Mouse (Mus musculus) spleen, postnatal 10 days (tissue): ENCODE data around the gene Sergef.
A peak's percentile ranks its signal among the peaks of the same experiment; 100 is the strongest.

Source experiments
- DNase-seq, 2 experiments: peaks; one replicate each; pipeline ENCODE4 v3.0.0; 2021 to 2022; ENCODE audit warnings: low spot score in 2 of 2

The Sergef gene

DNA sequence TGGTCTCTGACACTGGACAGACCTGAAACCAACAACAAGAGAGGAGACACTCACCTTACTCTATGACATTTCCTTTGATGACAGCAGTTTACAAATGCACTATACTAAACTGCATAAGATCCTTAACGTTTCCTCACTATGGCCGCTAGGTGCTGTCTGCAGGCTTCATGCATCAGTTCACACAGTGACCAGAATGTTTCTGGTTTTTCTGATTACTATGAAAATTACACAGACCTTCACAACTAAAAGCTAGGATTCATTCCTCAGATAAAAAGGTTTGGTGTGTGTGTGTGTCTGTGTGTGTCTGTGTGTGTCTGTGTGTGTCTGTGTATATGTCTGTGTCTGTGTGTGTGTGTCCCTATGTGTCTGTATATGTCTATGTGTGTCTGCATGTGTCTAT is 63.7 kb downstream of the Sergef start:
- DNase-seq = no peak

DNA sequence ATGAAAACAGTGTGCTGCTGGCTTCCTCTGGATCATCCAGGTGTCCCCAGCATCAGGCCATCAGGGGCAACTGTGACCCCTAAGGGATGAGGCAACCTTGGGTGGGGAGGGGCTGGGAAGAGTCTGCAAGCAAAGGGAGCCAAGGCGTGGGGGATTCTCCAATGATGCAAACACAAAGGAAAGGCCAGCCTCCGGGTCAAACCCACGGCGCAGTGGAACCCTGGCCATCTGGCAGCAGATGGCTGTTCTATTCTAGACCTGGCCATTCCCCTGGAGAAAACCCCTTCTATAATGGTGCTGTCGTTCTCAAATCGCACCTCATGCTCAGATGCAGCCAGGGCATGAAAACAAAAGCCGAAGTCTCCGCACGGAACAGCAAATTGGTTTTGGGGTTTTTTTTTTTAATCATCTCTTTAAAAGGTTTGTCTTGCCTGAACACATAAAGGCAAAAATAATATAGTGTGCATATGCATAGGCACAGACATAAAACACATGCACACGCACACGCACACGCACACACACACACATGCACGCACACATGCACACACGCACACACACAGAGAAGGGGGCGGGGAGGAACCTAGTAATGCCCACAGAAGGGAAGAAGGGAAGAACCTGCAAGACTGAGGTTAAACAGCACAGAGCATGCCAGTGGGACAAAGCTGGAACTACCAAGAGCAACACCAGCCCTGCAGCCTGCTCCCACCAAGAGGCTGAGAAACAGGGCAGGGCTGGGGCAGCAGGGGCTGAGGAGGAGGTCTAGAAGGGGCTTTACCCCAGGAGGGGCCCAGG is 66.6 kb downstream of the Sergef start:
- DNase-seq = no peak

DNA sequence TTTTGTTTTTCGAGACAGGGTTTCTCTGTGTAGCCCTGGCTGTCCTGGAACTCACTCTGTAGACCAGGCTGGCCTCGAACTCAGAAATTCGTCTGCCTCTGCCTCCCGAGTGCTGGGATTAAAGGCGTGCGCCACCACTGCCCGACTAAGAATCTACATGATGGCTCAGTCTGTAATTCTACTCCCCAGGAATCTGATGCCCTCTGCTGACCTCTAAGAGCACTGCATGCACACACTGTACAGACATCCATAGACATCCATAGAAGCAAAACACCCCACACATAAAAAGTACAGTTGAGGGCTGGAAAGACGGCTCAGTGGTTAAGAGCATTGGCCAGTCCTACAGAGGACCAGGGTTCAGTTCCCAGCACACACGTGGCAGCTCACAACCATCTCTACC is 70.1 kb downstream of the Sergef start:
- DNase-seq = peak; percentile 11 to 68

DNA sequence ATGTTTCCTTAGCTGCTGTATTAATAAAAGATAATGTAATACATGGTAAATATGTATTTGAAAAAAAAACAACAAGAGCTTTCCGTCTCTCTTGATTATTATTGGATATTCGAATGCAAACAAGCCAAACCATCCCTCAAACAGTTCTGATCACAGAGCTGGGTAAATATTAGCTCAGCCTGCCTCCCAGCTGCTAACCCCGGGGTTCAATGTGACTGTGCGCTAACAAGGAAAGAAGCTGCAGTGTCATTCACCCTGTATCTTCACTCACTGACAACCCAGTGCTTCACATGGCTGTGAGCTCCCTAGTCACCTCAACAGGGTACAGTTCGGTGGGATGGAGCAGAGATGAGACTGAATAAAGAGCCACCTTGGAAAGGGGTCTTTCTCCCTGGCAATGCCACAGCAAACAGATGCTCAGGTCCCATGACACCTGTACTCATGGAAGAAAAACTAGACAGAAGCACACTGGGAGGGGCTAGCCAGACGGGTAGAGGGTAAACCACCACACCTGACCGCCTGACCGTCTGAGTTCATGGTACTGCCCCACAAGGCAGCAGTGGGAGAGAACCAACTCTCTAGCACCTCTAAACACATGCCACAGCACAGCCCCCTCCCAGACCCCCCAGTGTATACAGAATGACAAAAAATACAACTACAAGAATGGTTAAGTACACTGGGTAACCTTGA is 73.1 kb downstream of the Sergef start:
- no peak for DNase-seq

DNA sequence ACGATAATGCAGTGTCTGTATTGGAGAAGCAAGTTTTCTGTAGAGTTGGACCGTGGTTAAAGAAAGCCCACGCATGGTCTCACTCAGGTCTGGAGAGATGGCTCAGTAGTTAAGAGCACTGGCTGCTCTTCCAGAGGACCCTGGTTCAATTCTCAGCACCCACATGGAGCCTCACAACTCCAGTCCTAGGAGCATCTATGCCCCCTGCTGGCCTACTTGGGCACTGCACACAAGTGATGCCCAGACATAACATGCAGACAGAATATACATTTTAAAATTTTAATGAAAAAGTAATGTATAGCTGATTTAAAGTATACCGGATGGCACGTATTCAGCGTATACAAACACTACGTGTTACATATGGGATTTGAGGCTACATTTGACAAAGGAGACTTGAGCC is 74.2 kb downstream of the Sergef start:
- DNase-seq = no peak

DNA sequence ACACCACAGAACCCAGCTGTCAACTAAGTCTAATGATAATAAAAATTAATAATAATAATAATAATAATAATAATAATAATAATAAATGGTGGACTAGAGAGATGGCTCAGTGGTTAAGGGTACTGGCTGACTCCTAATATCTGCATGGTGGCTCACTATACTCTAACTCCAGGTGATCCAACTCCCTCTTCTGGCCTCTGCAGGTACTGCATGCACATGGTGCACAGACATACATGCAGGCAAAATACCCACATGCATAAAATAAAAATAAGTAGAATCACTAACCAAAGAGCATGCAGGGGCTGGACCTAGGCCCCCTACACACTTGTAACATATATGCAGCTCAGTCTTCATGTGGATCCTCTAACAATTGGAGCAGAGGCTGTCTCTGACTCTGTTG is 75.8 kb downstream of the Sergef start:
- peak in 1 of 2 experiments; percentile 32 for DNase-seq

DNA sequence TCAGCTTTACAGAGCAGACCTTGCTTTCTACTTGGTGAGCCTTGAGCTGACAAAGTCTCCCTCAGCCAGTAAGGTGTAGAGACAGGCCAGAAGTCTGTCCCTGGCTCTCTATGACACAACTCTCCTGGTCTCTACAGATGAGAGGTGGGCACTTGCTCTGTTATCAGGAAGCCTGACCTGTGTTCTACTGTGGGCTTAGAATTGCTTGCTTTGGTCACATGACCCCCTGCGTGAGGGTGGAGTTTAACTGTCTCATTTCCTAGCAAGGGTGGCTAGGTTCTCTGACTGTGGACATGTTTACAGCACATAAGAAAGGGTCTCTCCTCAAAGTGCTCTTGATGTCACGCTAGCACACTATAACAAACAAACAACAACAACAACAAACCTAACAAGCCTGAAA is 79.5 kb downstream of the Sergef start:
- DNase-seq = no peak

DNA sequence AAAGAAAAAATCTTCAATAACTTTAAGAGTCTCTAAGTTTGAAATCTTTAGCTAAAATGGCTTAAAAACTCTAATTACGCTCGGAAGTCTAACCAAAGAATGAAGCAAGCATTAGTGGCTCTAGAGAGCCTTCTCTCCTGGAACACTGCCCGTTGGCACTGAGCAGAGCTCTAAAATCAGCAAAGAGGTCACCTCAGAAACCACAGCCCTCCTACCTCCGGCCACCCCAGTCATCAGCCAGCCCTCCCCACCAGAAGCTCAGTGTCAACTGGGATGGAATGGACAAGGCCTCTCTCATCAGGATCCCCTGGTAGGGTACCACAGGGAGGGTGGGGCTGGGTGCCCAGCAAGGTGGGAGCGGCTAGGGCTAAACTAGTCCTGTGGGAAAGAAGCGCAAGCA is 80.0 kb downstream of the Sergef start:
- no peak for DNase-seq

DNA sequence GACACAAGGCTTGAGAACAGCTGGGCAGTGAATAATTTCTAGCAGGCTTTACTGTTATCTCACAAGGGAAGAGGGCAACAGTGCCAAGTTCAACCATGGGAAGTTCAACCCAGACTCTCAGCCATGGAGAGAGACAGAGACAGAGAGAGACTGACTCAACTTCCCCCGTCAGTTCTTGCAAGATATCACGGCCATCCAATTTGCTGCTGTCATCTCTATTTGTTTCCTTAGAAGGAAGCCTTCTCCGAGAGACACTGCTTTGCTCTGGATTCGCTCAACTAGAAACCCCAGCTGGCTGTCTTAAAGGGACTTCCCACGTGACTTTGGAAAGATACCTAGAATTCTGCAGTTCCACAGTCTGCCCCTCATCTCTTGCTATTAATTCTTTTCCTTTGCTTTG is 80.6 kb downstream of the Sergef start:
- no peak for DNase-seq

DNA sequence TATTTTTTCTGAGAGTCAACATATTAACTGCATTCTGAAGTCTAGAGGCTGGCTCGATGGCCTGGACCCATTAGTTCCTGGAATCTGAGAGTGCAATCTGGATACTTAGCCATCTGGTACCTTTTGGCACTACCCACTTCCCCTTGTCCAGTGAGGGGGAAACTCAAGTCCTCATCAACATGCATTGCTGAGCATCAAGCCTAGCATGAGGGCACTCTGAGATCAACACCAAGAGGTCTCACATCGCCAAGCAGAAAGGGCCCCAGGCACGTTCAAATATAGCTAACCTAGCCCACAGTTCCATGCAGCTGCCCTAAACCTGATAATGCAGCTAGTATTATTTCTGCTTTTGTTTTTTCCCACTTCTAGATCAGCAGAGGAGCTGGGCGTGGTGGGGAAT is 81.6 kb downstream of the Sergef start:
- DNase-seq = no peak

DNA sequence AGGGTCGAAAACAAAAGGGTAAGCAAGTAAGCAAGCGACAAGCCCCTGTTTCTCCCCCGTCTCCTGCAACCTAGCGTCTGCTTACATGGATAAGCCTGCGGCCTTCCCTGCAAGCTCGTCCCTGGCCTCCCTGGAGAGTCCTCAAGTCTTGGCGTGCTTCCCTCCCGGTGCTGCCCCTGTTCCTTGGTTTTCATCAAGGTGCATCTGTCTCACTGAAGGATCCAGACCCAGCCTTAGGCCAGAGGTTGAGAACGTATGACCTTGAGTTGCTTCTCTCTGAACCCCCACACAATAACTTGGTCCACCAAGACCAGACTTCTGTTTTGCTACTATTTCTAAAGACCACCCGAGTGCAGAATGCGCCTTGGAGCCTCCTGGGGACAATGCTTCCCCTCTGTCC is 82.2 kb downstream of the Sergef start:
- no peak for DNase-seq

DNA sequence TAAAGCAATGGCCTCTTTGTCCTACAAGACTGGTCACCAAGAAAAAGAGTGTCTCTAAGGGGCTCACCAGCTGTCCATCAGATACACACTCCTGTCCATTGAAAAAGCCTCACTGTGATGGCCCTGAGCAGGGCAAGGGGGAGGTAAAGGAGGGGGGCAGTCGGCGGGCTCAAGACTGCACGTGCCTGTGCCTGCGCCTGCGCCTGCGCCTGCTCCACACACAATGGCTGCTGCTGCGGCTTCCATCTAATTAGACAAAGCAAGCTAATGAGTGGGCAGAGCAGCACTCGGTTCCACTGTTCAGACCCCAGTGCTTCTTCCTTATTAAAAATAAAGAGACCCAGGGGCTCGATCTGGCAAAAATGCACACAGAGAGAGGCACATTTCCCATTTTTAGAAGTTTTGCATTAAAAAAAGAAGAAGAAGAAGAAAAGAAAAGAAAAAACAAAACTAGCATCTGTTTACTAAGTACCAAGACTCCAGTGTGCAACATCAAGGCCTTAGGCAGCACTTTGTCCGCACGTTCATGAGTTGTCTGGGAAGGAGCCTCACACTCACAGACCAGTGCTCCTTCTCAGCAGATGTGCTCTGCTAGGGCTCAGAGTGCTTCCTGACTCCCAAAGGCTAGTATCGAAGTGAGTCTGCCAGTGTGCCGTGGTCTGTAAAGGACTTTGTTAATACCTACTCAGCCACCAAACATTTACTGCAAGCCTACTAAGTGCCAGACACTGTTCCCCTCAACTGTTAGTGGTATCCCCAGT is 83.1 kb downstream of the Sergef start:
- DNase-seq = no peak

DNA sequence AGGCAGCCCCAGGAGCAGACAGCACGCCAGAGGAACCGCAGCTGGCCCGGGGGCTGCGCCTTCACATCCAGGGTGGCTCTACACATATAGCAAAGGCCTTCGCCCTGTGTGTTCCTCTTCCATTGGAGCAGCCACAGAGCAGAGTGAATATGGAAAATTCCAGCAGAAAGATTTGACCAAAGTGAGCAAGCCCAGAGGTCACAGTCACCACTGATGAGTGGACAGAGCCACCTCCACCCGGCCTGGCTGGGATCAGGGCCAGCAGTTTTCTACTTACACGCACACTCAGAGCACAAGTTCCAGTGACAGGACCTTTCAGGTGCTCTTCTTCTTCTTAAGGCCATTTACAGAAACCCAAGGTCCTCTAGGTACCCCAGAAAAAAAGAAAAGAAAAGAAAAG is 83.9 kb downstream of the Sergef start:
- DNase-seq = no peak

DNA sequence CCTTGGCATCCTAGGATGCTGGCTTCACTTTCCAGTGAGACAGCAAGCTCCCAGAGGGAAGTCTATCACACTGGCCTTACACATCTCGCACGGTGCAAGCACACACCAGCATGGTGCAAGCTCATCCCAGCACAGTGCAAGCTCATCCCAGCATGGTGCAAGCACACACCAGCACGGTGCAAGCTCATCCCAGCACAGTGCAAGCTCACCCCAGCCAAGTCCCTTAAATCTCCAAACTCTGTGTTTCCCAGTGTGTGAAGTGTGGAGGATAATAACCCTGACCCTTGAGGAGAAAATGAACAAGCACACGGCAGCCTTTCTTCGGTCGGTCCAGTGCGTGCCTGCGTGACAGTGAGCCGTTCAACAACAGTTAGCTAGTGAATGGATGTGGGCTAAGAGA is 84.8 kb downstream of the Sergef start:
- no peak for DNase-seq

DNA sequence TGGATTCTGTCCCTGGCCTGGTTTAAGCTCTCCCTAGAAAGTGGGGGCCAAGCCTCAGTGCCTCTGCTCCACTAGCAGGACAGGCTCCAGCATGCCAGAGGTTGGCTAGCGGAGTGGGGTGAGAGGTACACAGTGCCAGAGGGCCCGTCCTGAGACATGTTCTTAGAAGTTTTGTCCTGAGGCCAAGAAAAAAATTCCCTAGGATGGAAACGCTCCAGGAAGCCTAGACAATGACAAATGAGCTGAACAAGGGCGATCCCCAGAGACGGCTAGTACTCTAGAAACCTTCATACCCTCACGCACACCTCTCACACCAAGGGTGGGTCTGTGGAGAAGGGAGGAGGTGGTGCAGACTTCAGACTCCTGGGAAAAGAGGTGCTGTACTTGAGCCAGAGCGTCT is 85.6 kb downstream of the Sergef start:
- DNase-seq = no peak

DNA sequence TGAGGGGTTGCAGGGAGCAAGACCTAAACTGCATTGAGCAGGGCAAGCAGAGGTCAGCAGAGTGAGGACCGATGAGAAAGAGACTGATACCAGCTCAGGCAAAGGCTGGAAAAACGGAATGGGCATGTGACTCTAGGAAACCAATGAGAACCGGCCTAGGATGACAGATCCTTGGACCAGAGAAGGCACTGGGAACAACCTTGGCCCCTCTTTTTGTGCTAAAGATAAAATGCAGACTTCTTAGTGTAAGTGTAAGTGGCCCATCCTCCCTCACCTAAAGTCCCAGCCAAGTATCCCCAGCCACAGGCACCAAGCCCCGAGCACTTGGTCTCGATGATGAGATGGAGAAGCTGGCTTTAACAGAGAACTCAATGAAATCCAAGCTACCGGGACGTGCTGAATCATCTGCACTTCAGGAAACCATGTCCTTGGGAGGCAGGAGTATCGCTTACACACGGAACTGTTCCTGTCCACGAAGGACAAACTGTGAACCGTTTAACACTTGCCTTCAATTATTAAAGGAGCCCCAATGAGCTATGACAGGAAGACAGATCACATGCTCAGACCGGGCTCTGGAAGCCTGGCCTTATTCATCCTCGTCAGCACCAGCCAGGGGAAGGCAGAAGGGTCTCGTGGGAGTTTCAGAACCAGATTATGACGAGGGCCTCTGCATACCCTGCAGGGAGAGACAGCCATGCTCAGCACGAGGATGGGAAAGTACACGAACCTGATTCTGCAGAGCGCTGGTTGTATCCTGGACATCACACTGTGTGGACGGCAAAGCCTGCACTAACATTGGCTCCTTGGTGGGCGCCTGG is 87.5 kb downstream of the Sergef start:
- no peak for DNase-seq

DNA sequence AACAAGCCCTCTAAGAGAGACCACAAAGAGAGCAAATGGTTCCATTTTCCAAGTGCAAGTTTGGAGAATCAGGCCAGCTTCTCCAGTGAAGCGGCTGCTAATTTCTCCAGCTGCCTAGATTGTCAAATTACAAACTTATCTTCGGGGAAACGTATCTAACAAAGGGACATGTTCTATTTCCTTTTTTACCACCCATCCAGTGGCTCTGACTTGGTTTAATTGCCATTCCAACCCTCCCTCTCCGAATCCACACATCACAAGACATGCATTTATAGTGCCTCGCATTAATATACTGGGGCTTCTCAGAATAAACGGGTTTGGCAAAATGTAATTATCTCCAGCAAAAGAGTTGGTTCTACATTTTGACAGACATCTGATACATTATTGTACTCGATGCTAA is 88.4 kb downstream of the Sergef start:
- DNase-seq = no peak

DNA sequence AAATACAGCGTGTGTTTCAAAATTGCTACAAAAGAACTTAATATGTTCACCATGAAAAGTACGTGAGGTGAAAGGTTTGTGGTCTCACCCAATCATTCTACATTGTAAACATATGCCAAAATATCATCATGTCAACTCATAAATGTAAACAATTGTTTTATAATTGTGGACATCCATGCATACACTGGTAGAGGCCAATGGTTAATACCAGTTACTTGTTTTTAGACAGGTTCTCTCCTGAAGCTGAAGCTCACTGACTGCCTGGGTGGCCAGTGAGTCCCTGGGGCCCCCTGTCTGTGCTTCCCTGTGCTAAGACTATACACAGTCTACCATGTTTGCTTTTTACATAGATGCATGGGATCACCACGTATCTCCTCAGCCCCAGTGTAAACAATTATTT is 91.5 kb downstream of the Sergef start:
- no peak for DNase-seq

DNA sequence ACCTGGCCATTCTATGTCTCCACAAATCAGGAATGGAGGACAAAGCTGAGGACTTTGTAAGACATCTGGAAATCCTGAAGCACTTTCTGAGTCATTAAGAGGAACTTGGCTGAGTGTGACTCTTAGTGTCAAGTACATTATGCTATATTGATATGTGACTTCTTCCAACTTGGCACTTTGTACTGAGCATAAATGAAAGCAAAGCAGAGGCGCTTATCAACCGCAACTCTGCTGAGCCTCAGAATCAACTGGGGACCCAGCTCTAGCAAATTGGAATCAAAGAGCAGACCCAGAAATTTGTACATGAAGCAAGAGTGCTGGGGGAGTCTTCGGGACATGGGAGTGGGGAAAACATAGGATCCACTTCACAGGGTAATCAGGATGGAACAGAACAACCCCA is 92.0 kb downstream of the Sergef start:
- DNase-seq = no peak

DNA sequence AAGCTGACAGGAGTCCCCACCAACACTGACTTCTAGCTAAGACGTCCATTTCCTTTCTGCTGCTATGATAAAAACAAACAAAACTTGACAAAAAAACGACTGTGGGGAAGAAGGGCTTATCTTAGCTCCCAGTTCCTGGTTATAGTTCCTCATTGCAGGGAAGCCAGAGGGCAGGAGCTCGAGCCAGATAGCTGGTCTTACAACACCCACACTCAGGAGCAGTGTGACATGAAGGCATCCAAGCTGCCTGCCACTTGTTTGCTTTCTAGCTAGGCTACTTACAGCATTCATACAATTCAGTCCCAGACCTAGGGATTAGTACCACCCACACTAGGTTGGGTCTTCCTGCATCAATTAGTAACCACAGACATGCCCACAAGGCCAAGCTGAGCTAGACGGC is 93.1 kb downstream of the Sergef start:
- DNase-seq = no peak

DNA sequence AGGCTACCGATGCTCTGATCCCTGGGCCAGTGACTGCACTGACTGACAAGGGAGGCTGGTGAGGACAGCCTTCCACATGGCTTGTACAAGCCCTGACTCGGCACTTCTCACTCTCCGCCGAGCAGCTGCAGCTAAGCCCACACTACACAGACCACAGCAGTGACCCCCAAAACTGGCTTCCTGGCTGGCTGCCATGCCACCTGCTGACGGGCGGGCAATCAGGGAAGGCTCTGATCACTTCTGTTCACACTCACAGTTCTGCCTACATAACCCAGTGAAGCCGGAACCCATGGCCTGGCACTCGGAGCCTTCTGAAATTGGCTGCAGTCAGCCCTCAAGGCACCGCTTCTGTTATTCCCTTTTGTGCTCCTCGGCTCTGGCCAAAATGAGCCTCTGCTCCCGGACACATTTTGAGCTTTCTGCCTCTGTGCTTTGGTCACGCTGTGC is 95.4 kb downstream of the Sergef start:
- DNase-seq = peak in 1 of 2 experiments; percentile 24

DNA sequence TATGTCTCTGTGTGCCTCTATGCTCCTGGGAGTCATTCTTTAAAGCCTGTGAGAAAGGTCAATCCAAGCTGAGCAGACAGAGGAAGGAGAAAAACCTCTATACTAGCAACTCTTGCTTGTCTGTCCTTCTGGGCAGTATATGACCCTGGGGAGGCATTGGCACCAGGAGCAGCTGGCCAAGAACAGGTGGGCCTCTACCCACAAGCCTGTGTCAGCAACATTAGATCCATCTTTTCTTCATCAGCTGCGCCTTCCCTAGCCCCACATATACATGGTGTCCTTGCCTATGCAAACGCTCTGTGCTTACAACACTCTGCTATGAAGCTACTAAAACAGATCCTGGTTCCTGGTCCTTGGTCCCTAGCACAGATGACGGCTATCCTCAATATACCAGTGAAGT is 97.5 kb downstream of the Sergef start:
- DNase-seq = no peak
